Mouse (Mus musculus) mouse embryonic stem cell (cell line): ENCODE measurements at regions not wholly inside any gene's neighbourhood (a gene's known extent, or its start where the extent isn't known, plus 50 kb on each side); places are given as distances from the start of the nearest gene placed in this dataset.

Source experiments
- in situ Hi-C, 2 experiments: fragments of 300-500 bp; cut with MboI; formaldehyde crosslinking; loops; 1 replicate in 1 of 2; 3 replicates in 1 of 2; pipeline ENCODE4 v1.14.3; 2019 to 2020; ENCODE audit warnings: low sequenced_read_pairs in 2 of 2, low pct_unique_long_range_greater_than_20kb in 1 of 2, mixed read lengths in 1 of 2; ENCODE audit not compliant: unreplicated experiment in 1 of 2

DNA sequence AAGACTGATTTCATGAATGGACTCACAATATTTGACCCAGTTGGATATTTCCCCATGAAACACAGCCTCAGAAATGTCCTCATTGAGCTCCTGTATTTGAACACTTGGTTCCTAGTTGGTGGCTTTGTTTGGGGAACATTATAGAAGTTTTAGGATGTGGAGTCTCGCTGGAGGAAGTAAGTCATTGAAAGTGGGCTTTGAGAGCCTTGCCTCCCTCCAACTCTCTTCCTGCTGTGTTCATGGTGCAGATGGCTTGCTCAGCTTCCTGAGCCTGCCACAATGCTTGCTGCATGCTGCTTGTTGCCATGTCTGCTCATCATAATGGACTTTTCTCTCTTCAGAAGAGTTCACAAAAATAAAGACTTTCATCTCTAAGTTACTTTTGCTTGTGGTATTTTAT, 239.5 kb upstream of the Trib2 start:
- in situ Hi-C loops, result no loop called here

DNA sequence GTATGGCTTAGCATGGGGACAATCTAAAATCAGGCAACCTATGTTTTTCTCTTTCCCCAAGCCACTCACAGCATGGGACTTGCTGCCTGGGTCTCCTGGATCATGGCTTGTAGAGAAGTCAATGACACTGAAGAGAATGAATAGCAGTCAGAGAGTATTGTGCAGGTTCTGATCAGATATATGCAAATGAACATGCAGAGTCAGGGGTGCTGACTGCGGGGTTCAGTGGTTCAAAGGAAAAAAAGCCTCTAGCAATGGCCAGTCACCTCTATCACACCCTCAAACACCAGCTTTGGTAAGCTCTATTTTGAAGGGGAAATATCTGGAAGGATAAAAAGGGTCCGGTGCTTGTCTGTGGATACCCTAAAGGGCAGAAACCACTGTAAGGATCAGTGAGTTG, 237.9 kb upstream of the Trib2 start:
- in situ Hi-C loops, result no loop called here

DNA sequence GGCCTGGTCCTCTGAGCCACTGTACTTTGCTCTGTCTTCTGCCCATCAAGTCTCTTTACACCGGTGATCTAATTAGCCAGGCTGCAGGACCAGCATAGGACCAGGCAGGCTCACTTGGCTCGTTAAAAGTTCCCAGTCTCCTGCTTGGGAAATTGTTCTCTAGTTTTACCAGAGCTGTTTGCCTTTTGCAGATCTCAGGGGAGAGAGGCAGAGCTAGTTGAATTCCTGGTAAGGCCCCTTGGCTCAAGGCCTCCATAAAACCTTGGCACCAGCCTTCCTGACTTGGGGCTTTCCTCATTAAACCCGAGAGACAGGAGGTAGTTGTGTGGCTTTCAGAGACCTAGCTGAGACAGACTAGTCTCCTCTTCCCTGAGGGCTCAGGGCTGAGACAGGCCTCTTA, 237.0 kb upstream of the Trib2 start:
- in situ Hi-C loops, result no loop called here

DNA sequence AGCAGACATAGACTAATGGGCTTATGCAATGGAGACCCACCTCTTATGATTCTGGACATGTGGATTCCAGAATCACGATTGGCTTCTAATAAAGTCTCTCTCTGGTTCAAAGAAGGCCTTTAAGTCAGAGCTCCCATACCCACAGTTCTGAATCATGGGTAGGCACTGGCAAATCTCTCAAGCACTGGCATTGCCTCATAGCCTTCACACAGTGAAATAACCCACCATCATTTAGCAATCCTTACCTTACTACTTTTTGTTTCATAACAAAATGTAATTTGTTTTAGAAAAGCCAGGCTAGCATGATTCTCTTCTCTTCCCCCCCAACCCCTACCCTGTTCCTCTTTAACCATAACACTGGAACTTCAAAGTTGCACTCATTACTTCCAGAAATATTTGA, 236.3 kb upstream of the Trib2 start:
- in situ Hi-C loops, result no loop called here

DNA sequence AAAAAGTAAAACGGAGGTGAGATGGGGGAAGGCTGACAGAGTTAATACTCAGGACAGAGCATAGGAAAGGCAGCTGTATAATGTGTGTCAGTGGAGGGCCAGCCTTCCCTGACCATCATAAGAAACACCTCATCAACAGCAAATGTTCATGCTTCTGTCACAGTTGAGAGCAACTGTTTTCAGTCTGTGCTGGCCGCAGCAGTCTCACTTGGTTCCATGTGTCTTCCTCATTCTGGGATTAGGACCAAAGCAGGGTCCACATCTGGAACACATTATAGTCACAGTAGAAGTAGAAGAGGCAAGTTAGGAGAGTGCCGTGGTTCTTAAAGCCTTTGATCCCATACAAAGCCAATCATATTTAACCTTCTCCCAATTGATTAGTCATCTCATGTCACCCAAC, 235.6 kb upstream of the Trib2 start:
- in situ Hi-C loops, result no loop called here

DNA sequence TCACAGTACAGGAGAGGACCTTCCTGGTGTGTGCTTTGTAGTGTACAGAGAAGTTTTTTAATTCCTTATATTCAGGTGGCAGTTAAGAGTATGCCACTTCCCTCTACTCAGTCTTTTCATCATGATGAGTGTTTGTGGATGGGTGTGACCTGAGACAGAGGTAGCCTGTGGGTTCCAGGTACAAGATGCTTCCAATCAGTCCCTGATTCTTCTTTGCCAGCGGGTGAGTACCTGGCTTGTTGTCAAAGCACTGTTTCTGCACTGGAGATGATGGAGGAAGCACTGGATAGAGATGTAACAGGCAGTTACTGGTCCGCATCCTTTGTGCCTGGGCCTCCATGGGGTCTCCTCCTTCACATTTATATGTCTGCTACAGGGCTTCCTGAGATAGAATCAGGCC, 234.7 kb upstream of the Trib2 start:
- in situ Hi-C loops, result no loop called here

DNA sequence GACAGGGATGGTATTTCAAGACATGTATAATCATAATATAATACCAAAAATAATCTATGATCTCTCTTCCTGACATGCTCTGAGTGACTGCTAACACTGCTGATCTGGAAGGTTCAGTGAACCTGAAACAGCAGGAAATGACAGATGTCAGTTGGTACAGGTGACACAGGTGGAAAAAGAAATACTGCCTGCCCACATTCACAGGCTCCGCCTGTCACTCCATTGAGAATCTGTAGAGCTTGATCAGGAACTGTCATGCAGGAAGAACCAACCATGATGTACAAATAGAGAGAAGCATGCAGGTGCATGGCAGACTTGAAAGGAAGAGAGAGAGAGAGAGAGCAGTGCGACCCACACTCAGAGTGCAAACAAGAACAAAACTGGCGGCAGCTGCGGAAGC, 232.8 kb upstream of the Trib2 start:
- in situ Hi-C loops, result no loop called here

DNA sequence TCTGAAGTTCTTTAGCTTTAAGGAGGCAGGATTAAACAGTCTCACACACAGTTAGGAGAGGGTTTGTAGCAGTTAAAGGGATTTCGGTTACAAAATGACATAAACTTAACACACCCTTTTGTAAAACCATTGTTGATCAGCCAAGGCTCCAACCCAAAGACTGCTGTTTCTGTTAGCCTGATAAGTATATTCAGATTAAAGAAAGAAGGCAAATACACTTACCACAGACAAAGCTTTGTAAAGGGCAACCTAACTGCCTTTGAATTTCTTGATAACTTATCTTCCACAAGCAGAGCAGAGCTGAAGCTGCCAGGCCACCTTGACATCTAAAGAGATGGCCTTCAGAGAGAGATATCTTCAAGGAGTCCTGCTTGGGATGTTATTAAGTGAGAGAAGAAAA, 229.9 kb upstream of the Trib2 start:
- in situ Hi-C loops, result no loop called here

DNA sequence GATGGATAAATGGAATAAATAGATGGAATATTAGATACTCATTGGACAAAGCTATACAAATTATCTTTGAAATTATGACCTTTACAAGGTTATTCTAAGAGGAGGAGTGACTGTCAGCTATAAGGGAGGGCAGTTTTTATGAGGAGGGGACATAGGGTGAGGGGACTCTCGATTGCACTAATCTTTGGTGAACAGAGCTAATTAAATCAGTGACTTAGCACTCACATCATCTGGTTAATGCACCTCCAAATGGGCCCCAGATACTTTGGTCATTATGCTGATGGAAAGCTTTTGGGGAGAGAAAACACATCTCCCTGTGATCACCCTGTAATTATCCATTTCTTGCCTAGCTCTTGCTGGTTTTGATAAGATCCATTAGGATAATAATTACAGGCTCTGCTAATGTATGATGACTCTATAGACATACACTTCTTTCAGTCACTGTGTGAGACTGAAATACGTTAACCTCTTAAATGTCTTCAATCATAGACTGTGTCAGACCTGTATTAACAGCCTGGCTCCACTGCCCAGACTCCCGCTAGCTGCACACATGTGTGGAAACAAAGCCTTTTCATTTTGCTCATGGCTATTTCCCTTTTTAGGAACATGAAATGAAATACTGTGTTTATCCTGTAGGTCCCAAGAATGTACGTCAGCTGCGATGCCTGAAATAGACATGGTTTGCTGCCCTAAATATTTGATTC, 229.2 kb upstream of the Trib2 start:
- in situ Hi-C loops, result no loop called here

DNA sequence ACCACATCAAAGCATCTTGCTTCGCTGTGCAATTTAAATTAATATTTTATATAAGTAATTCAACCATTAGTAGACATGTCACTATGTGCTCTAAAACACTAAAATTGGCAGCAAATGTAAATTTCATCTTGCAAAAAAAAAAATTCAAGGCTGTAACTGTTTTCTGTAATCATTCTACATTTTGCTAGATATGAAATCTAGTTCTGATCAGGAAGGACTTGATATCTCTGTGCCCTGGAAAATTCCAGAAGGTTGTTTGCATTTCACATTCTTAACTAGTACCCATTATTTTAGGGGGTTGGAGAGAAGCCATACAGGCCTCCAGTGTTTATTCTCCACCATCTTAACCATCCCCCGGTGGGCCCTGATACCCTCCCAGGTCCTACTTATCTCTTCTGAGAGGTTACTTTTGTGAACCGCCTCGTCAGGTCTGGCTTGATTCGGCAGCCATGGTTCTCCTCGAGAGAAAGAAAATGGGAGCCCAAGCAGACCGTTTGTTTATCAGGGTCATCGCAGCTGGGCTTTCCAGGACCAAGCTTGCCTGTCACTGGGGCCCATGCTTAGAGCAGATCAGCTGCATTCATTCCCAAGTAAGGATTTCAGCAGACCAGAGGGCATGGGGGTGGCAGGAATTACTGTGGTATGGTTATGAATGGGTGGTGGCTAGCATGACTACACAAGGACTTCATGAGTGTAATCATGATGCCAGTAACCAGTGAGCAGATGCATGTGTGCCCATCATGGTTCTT, 226.9 kb upstream of the Trib2 start:
- in situ Hi-C loops, result no loop called here

DNA sequence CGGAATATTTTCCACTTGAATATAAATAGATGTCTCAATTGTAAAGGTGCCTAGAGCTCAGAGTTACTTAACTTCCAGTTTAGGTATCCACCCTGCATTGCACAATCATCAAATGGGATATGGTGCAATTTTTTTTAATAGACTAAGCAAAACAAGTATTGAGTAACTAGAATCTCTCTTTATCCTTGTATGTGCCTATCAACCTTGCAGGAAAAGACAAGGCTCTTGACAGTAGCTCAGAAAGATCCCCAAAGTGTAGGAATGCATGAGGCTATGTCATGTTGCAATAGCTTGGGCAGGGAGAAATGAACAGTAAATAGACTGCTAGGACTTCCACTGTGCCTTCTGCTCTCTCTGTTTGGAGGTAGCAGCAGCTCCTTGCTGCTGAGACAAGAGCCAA, 225.6 kb upstream of the Trib2 start:
- in situ Hi-C loops, result no loop called here

DNA sequence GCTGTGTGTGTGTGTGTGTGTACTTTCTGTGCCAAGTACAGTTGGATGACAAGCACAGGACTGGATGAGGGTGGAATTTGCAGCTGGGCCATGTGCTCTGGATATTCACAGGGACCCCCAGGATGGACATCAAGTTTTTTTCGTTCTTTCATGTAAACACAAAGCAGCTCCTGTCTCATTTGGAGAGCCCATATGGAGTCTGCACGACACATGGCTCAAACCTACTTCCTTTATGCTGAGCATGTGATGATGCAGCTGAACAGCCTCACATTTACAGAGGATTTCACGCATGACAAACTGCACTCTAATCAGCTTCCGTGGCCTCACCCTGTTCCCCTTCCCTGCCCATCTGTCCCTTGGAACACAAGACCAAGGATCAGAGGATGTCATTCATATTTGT, 224.4 kb upstream of the Trib2 start:
- in situ Hi-C loops, result no loop called here

DNA sequence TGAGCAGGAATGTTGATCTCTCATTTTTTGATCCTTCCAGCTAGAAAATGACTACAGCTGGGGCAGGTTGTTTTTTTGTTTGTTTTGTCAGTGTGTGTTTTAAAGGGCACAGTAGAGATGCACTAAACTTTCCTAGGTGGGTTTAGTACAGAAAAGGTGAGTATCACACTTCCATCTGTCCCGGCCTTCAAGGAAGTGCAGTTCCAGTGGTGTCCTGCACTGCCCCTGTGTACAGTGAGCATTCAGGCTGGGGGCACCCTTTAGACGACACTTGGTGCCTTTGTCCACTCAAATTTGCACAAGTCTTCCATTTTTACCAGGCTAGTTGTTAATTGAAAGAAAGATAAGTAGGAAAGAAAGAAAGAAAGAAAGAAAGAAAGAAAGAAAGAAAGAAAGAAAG, 218.8 kb upstream of the Trib2 start:
- in situ Hi-C loops, result no loop called here

DNA sequence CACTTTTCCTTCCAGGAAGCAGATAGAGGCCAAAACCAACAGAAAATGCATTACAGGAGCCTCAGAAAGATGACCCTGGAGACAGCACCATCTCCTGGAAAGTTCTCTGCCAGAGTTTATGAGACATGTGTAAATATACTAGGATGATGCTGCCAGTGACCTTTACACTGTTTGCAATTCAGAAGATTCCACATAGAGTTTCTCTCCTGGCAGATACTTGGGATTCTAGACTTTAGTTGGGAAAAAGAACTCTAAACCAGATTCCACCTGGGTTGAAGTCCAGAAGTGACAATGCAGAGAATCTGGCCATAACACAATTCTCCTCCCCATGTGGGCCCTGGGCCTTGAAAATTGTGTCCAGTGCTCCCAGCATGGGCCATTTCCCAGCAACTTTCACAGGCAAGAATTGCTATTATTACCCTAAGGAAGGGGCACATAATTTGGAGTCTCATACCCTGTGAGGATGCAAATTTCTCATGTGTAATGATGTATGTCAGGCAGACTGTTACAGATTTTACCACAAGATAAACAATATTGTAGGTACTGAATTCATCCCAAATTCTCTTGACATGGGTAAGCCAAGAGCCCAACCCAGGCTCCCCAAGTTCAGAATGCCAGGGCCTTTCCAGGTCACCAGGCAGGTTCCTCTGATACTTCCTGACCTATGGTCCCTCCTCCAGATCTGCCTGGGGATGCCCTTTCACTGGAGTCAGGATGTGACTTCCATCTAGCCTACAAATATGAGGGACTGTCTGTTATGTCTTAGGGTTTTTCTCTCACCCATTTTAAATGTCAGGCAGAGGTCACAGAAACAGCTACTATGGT, 218.2 kb upstream of the Trib2 start:
- in situ Hi-C loops, result no loop called here

DNA sequence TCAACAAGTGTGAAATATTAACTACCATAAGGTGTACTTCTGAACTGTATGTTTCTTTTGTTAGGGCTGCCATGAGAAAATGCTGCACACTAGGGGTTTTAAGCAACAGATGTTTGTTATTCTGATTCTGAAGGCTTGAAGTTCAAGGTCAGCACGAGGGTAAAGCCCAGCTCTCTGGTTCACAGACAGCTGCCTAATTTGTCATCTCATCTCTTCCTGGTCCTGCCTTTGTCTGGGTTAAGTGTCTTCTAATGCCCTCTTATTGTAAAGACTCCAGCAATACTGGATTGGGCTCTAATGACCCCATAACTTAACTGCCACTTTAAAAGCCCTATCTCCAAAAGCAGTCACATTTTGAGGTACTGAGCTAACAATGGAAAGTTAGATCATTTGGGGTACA, 209.9 kb upstream of the Trib2 start:
- in situ Hi-C loops, result no loop called here

DNA sequence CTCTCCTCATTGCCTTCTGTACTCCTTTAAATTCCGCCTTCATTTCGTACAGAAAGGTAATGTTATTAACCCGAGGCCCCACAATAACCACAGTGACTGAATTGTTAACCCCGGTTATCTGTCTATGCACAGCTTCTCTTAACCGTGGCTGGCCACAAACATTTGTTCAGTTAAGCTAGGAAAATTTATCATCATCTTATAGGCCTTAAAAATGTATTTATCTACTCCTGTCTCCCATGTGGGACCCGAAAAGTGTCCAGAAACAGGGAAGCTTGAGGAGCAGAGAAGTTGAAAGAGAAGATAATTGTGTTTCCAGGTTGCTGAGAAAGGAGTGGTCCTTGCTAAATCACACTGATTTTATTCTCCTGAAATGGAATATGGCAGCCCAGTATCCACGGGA, 206.6 kb upstream of the Trib2 start:
- in situ Hi-C loops, result no loop called here

DNA sequence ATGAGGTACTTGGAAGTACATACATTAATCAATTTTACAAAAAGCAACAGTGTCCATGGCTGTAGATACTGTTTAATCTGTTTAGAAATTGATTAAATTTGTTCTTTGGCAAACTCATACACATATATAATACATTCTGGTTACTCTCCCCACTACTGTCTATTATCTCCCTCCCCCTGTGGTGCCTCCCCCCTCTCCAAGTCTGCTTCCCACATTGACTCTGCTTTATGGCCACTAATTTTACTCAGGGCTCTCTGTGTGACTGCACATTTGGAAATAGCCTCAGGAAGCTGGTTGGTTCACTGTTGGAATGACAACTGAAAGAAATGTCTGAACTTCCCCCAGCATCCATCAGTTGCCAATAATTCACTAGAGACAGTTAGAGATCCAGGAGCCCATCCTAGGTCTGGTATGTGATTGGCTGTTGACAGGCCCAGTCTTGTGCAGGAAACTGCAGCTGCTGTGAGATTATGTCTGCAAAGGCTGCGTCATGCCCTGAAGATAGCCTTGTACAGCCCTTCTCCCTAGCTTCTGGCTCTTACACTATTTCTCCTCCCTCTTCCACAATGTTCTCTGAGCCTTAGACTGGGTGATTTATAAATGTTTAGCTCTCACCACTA, 204.6 kb upstream of the Trib2 start:
- in situ Hi-C loops, result no loop called here

DNA sequence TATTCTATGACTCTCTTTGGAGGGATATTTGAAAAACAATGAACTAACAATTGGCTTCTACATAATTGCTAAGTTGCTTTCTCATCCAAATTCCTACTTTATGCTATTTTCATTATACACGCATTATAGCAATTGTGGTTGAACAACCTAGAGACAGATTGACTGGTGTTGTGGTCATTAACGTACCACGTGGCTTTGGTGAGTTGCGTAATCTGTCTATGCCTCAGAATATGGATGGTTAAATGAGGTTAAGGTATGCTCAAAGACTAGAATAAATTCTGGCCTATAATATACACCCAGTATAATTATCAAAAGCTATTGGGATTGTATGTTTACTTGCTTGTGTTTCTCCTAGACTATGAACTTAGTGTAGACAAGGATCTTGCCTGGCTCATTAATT, 201.5 kb upstream of the Trib2 start:
- in situ Hi-C loops, result no loop called here

DNA sequence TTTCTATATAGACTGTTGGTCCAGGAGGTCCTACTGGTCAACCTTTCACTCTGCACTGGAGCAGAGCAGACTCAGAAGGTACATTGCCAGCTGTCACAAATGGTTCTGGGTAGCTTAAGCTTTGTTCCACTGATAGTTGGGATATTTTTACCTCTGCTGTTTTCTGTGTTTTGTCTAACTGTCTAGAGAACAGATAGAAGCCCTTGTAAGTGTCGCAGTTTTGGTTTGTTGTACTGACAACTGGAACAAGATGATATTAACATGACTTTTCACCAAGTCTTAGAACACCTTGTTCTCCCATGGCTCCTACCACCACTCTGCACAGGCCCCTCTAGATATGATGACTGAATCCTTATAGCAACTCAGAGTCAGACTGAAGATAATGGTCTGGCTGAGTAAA, 199.9 kb upstream of the Trib2 start:
- in situ Hi-C loops, result no loop called here
